Mouse (Mus musculus) intestine, embryonic 16.5 days (tissue): ENCODE results near the gene Plekha6. TPM values are rescaled to one million over a fixed set of nuclear protein-coding genes. Genes with fewer than 3 reads are reported as not detected.

ENCODE experiments used
- ATAC-seq: fragments of 200-750 bp; cut with Nextera tagmentation; 2 replicates; pipeline ENCODE4 v1.8.0; 2017; ENCODE audit warnings: moderate TSS enrichment, moderate library complexity
- H3K27ac ChIP-seq: fragments of 300-500 bp; sonication (generic); 2 replicates; pipeline ENCODE4 v1.5.1; 2014; ENCODE audit warnings: mild to moderate bottlenecking, low read length
- H3K27me3 ChIP-seq: fragments of 300-500 bp; sonication (generic); replicated peaks from 2 replicates; pipeline ENCODE4 v1.6.1; 2014; ENCODE audit warnings: low read length, control low read depth, mixed read lengths; ENCODE audit not compliant: control insufficient read depth, insufficient read depth
- H3K36me3 ChIP-seq: fragments of 300-500 bp; sonication (generic); 2 replicates; pipeline ENCODE4 v1.6.1; 2014; ENCODE audit warnings: low read length, control low read depth; ENCODE audit not compliant: control insufficient read depth, insufficient read depth
- H3K4me1 ChIP-seq: fragments of 300-500 bp; sonication (generic); 2 replicates; pipeline ENCODE4 v1.6.1; 2014; ENCODE audit warnings: low read length, control low read depth, mixed read lengths; ENCODE audit not compliant: control insufficient read depth, insufficient read depth
- H3K4me2 ChIP-seq: fragments of 300-500 bp; sonication (generic); 2 replicates; pipeline ENCODE4 v1.6.1; 2014; ENCODE audit warnings: low read depth, low read length, control low read depth
- H3K4me3 ChIP-seq: fragments of 300-500 bp; sonication (generic); 2 replicates; pipeline ENCODE4 v1.5.1; 2014; ENCODE audit warnings: mild to moderate bottlenecking, low read length
- H3K9ac ChIP-seq: fragments of 300-500 bp; sonication (generic); 2 replicates; pipeline ENCODE4 v1.6.1; 2014; ENCODE audit warnings: low read depth, low read length
- H3K9me3 ChIP-seq: fragments of 300-500 bp; sonication (generic); 2 replicates; pipeline ENCODE4 v1.6.1; 2016; ENCODE audit warnings: low read length, control low read depth; ENCODE audit not compliant: control insufficient read depth
- WGBS: fragments of 180-500 bp; shearing (Covaris S2); extraction: QIAGEN DNeasy Blood & Tissue Kit; methylation state at CpG from one replicate; pipeline ENCODE4 v1.1.7; 2014; 5-methylcytosine and 5-hydroxymethylcytosine counted together
- polyA plus RNA-seq: library from polyadenylated mRNA; unstranded; fragments of >200 nt; fragmentation: Nextera tagmentation; extraction: Ambion mirVana; gene quantifications from 2 replicates; pipeline ENCODE4 v1.2.1, GENCODE M21; 2015

Gene Plekha6
- polyA plus RNA-seq, 1 experiment from 2014 or later, result 11.0 TPM

DNA sequence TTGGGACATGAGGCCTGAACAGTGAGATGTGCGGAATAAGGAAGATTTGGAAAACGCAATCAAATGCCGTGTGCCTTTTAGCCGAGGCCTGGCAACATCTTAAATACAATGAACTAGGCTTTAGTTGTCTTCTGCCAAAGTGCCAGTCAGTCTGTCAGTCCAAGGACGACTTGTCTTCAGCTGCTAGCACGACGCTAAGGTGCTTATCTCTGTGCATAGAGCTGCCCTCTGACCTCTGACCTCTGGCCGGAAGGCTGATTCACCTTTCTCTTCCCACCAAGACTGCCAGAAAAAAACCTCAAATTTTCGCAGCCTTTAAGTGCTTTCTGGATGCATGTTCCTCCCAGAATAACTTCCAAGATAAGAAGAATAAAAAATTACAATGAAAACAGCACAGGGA, 36.7 kb upstream of the Plekha6 start:
- peaks cover 12% of the 10 kb centered on the region; the same call in 1 of the 2 replicates for H3K4me1 ChIP-seq
- H3K9ac ChIP-seq, result no peak overlapping the region
- no peaks in the 10 kb centered on the region for H3K27me3 ChIP-seq
- ATAC-seq, result no peak
- no peak overlapping the region for H3K4me3 ChIP-seq
- WGBS, result 55% methylated on average over 9 of the region's 9 CpGs
- H3K9me3 ChIP-seq, result no peaks in the 10 kb centered on the region
- H3K27ac ChIP-seq, result no peak overlapping the region
- no peaks in the 10 kb centered on the region for H3K36me3 ChIP-seq
- H3K4me2 ChIP-seq, result no peak overlapping the region

DNA sequence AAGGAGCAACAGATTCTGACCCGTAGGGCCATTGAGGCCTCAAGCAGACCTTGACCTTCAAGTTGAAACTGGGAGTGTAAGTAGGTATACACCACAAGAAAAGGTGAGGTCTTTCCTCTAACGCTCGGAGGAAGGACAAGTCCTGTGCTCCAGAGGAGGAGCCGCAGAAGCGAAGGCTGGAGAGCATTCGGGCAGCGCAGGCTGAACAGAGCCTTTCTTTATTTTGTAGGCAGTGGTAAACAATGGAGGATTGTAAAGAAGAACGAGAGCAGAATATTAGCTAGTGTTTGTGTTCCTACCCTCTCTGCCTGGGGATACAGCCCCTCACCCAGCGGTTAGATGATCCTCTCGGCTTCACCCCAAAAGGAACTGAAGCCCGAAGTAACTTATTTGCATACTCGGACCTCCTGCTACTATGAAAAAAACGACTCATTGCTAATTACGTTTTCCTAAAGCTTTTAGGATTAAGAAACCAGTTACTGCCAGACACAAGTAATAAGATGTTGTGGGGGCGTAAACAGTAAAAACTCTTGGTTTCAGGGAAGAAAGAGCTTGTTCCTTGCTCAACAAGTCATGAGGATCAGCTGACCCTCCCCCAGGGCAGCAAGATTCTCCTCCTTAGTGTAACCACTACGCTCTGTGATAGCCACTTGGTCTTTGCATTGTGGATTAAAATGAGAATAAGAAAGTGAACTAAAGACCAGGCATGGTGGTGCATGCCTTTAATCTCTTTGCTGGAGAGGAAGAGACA, 34.4 kb upstream of the Plekha6 start:
- H3K36me3 ChIP-seq, result no peaks in the 10 kb centered on the region
- peak overlapping the region; percentile 100 for H3K9ac ChIP-seq
- no peak for ATAC-seq
- H3K27ac ChIP-seq, result peak overlapping the region; percentile 95
- no peaks in the 10 kb centered on the region for H3K27me3 ChIP-seq
- 32% methylated on average over 16 of the region's 16 CpGs for WGBS
- peak overlapping the region; percentile 17 for H3K4me3 ChIP-seq
- peaks cover 5% of the 10 kb centered on the region for H3K4me1 ChIP-seq
- no peaks in the 10 kb centered on the region for H3K9me3 ChIP-seq
- H3K4me2 ChIP-seq, result peak overlapping the region; percentile 58

DNA sequence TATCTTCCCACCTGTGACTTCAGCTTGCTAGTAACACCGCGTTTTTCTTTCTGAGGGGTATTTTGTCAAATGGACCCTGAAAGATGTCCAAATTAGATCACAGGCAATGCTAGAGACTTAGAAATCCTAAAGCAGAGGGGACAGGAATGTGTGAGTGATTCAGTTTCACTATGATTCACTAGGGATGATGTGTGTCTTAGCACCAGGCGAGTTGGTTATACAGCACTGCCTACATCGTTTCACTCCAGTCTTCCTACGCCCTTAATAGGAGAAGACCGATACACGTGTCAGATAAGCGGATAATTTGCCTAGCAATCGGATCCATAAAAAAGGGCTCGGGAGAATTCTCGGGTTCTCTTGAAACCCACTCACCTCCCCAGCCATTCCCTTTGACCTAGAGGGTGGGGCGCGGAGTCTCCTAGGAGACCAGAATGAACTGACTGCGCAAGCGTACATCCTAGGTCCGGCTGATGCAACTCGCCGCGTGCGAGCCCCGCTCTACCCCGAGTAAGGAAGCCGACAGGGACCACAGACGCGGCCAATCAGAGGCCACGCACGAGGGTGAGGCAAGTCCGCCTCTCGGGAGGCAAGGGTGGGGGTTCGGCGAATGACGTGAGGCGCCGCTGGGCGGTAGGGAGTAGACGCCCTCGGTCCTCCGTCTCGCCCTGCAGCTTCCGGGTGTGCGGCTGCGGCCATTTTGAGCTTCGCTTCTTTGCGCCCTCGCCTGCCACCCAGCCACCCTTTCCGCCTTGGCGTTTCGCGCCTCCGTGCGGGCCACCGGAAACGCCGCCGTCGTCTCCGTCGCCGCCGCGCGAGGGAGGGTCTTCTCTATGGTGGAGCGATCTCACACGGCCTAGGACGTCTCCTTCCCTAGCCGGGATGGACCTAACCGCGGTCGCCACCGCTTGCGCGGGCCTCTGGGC, 33.1 kb upstream of the Plekha6 start, which contains the start of gene Ppp1r15b:
Gene Ppp1r15b (plus strand): TSS at position 506 of the 923 bp plus-strand sequence.
- Histone ChIP-seq H3K36me3 (no peaks in the 10 kb centered on the region), H3K27me3 (no peaks in the 10 kb centered on the region), H3K9me3 (no peaks in the 10 kb centered on the region), H3K9ac (peak within 1 kb of the TSS; percentile 100), H3K4me1 (peaks cover 10% of the 10 kb centered on the region), H3K27ac (peak within 1 kb of the TSS; percentile 99), H3K4me2 (peak within 1 kb of the TSS; percentile 93), H3K4me3 (peak within 1 kb of the TSS; percentile 98)
- peak; percentile 98 for ATAC-seq
- under 1% methylated on average over 72 of the region's 72 CpGs for WGBS

DNA sequence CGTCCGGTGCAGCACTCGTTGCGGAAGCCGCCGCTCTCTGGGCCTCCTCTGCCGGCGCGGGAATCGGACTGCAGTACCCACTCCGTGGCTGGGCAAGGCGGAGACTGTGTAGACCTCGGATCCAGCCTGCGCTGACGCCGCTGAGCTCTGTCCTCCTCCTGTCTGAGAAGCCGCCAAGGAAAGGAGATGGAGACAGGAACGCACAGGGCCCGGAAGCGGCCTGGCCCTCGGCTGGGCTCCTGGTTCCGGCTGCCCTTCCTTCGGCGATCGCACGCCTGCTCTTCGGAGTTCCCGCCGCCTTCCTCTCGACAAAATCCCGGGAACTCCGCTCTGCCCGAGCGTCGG, 32.5 kb upstream of the Plekha6 start:
- peak overlapping the region; percentile 99 for H3K27ac ChIP-seq
- H3K4me3 ChIP-seq, result peak overlapping the region; percentile 98
- no peaks in the 10 kb centered on the region for H3K27me3 ChIP-seq
- H3K4me2 ChIP-seq, result peak overlapping the region; percentile 93
- WGBS, result 1% methylated on average over 35 of the region's 35 CpGs
- H3K9me3 ChIP-seq, result no peaks in the 10 kb centered on the region
- ATAC-seq, result no peak
- H3K9ac ChIP-seq, result peak overlapping the region; percentile 100
- H3K36me3 ChIP-seq, result no peaks in the 10 kb centered on the region
- peaks cover 12% of the 10 kb centered on the region for H3K4me1 ChIP-seq

GRCm38 (mm10) chr1:133131936-133132335, 32.1 kb upstream of the Plekha6 start:
- Histone ChIP-seq H3K4me3 (peak overlapping the region; percentile 98), H3K36me3 (no peaks in the 10 kb centered on the region; the same call in 1 of the 2 replicates), H3K9me3 (no peaks in the 10 kb centered on the region), H3K27ac (peak overlapping the region; percentile 99), H3K27me3 (no peaks in the 10 kb centered on the region), H3K4me2 (peak overlapping the region; percentile 93), H3K4me1 (peaks cover 12% of the 10 kb centered on the region), H3K9ac (peak overlapping the region; percentile 100)
- WGBS, result under 1% methylated on average over 11 of the region's 11 CpGs
- no peak for ATAC-seq

- peaks cover 12% of the 10 kb centered on the region for H3K4me1 ChIP-seq
- H3K9me3 ChIP-seq, result no peaks in the 10 kb centered on the region
- peak overlapping the region; percentile 100 for H3K9ac ChIP-seq
- peaks cover 4% of the 10 kb centered on the region; the same call in 1 of the 2 replicates for H3K36me3 ChIP-seq
- no peaks in the 10 kb centered on the region for H3K27me3 ChIP-seq
- peak overlapping the region; percentile 98 for H3K4me3 ChIP-seq
- peak overlapping the region; percentile 93 for H3K4me2 ChIP-seq
- ATAC-seq, result no peak
- H3K27ac ChIP-seq, result peak overlapping the region; percentile 99
- 5% methylated on average over 26 of the region's 26 CpGs for WGBS
These were observed 31.4 kb upstream of the Plekha6 start for GRCm38 (mm10) chr1:133132388-133133326.

DNA sequence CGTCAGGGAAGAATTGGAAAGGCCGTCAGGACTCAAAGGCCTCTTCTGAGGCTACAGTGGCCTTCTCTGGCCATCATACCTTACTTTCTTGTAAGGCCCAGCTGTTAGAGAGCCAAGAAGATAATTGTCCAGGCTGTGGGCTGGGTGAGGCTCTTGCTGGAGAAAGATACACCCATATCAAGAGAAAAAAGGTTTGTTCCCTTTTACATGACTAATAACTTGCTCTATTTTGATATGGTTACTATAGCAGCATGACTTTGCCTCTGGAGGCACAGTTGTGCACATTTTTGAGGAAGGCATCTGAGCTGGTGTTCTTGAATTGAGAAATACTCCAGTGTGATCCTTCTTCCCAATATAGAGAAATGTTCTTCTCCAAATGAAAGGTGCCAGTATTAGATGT, 30.6 kb upstream of the Plekha6 start:
- Histone ChIP-seq H3K4me2 (peak overlapping the region; percentile 93), H3K27me3 (no peaks in the 10 kb centered on the region), H3K36me3 (peaks cover 4% of the 10 kb centered on the region; the same call in 1 of the 2 replicates), H3K4me3 (peak overlapping the region; percentile 98), H3K27ac (peak overlapping the region; percentile 99), H3K9ac (peak overlapping the region; percentile 100), H3K9me3 (no peaks in the 10 kb centered on the region), H3K4me1 (peaks cover 12% of the 10 kb centered on the region)
- 6% methylated on average over 2 of the region's 2 CpGs for WGBS
- ATAC-seq, result no peak

- Histone ChIP-seq H3K27ac (peak overlapping the region; percentile 37; the same call in 1 of the 2 replicates), H3K4me3 (peak overlapping the region; percentile 98), H3K27me3 (no peaks in the 10 kb centered on the region), H3K4me1 (peaks cover 10% of the 10 kb centered on the region), H3K9me3 (no peaks in the 10 kb centered on the region), H3K36me3 (peaks cover 10% of the 10 kb centered on the region; the same call in 1 of the 2 replicates), H3K9ac (peak overlapping the region; percentile 100), H3K4me2 (peak overlapping the region; percentile 93)
- no peak for ATAC-seq
- whole genome bisulfite sequencing, result 6% methylated on average over 4 of the region's 4 CpGs
These were observed 29.9 kb upstream of the Plekha6 start for GRCm38 (mm10) chr1:133134071-133134470.
